Comparison of ENCODE assay signal across 15 mouse cellular contexts in the genomic region with DNA sequence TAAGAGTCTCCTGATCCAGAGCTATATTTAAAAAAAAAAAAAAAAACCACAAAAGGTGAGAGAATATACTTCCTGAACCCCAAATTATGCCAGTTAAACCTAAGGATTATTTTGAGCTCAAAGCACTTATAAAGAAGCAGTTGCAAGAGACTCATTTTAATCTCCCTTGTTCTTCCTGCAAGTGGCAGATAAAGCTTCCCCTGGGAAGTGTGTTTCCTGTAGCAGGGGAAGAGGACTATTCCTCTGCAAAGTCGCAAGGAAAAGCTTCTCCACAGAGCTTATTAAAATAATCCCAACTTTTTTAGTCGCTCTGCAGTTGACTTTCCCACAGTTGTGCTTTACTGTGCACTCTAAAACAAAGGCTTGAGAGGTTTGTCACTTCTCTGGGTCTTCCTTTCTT.
"Had no signal": no experiment of that assay in that cellular context is flagged by ENCODE, and none has a peak within 500 bp of the region (broad histone marks: within the 10 kb centered on the region; RNA-seq: fewer than 3 reads in every experiment).

No protein-coding gene starts in this region.

- DNase-seq: kidney, postnatal 14 days; kidney, postnatal 4 days; left cerebral cortex, postnatal 4 days; liver, postnatal 0 days; lung, embryonic 14.5 days; thymus, adult 18-20 months; thymus, postnatal 36 days had no signal

- H3K4me2 ChIP-seq: limb, embryonic 12.5 days; limb, embryonic 15.5 days; liver, embryonic 11.5 days; lung, embryonic 14.5 days; midbrain, embryonic 12.5 days had no signal

- H3K4me3 ChIP-seq: limb, embryonic 12.5 days; limb, embryonic 15.5 days; midbrain, embryonic 12.5 days had no signal

- H3K9me3 ChIP-seq: limb, embryonic 12.5 days; limb, embryonic 15.5 days; midbrain, embryonic 12.5 days had no signal

- H3K27me3 ChIP-seq: limb, embryonic 12.5 days; limb, embryonic 15.5 days; midbrain, embryonic 12.5 days had no signal

- H3K36me3 ChIP-seq: limb, embryonic 12.5 days; limb, embryonic 15.5 days; midbrain, embryonic 12.5 days had no signal

- H3K4me1 ChIP-seq: limb, embryonic 12.5 days; limb, embryonic 15.5 days; midbrain, embryonic 12.5 days had no signal

- ATAC-seq: liver, postnatal 0 days; lung, postnatal 0 days; midbrain, embryonic 16.5 days had no signal

- H3K9ac ChIP-seq: limb, embryonic 12.5 days; limb, embryonic 15.5 days; liver, embryonic 14.5 days; liver, postnatal 0 days; lung, embryonic 14.5 days; midbrain, embryonic 12.5 days had no signal

- H3K27ac ChIP-seq: limb, embryonic 12.5 days; limb, embryonic 15.5 days; liver, embryonic 14.5 days; macrophage; midbrain, embryonic 12.5 days had no signal
